Mouse (Mus musculus) E14TG2a.4 (cell line): ENCODE results near the gene Dpm1.
A peak's percentile ranks its signal among the peaks of the same experiment; 100 is the strongest.

Experiments used
- H3K27me3 ChIP-seq: 2 replicates; pipeline ENCODE4 v1.6.1; 2014; ENCODE audit warnings: low read length, control low read depth; ENCODE audit not compliant: insufficient read depth
- H3K36me3 ChIP-seq: 2 replicates; pipeline ENCODE4 v1.6.1; 2014; ENCODE audit warnings: low read length, control low read depth; ENCODE audit not compliant: insufficient read depth
- H3K4me1 ChIP-seq: replicated peaks from 2 replicates; pipeline ENCODE4 v1.6.1; 2014; ENCODE audit warnings: low read depth, low read length, control low read depth
- H3K4me3 ChIP-seq: replicated peaks from 2 replicates; pipeline ENCODE4 v1.5.1; 2014; ENCODE audit warnings: mild to moderate bottlenecking, low read length
- H3K9me3 ChIP-seq: 2 replicates; pipeline ENCODE4 v1.6.1; 2014; ENCODE audit warnings: low read length, control low read depth
- CTCF ChIP-seq: conservative IDR thresholded peaks from 2 replicates; pipeline ENCODE4 v1.5.1; 2014; ENCODE audit warnings: low read length
- NANOG ChIP-seq: IDR thresholded peaks from 2 replicates; pipeline ENCODE4 v1.6.1; 2014; ENCODE audit warnings: borderline replicate concordance, low read length, mixed read lengths
- POU5F1 ChIP-seq: IDR thresholded peaks from 2 replicates; pipeline ENCODE4 v1.6.1; 2014; ENCODE audit warnings: low read length, borderline replicate concordance

Dpm1 gene

DNA sequence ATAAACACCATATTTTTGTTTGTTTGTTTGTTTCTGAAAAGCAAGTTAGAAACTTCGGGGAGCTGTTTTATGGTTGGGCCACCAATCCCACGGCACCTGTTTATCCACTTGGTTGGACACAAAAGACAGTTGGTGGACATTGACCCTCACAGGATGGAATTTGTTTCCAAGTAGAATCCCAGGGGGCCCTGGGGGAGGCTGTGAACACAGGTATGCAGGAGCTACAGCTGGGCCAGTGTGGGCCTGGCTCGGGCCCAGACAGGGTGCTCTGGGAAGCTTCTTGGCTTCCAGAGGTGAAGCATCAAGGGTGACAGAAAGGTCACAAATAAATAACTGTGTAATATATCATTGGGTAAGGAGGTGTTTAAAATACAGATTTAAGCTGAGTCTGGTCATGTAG is 26.1 kb upstream of the Dpm1 start:
- H3K27me3 ChIP-seq, result peaks cover 24% of the 10 kb centered on the region
- peaks cover 28% of the 10 kb centered on the region for H3K4me1 ChIP-seq
- no peaks in the 10 kb centered on the region for H3K36me3 ChIP-seq
- TF ChIP-seq POU5F1, result no peak
- TF ChIP-seq NANOG, result no peak
- TF ChIP-seq CTCF, result no peak
- H3K4me3 ChIP-seq, result no peak overlapping the region
- H3K9me3 ChIP-seq, result no peaks in the 10 kb centered on the region

DNA sequence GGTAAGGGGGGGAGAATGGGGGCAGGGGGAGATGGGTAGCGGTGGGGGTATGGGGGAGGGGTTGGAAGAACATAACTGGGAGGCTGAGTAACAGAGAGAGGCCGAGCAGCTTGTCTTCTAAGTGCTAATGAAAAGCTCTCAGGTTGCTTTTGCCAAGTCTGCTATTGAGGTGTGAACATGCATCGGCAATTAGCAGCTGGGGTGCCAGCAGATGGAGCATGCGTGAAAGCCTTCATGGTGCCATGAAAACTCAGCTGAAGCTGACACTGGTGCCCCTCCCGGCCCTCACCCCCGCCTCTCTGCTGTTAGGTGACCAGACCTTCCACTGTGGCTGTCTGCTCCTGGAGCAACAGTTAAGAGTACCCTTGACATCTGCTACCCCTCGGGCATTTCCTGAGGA is 23.4 kb upstream of the Dpm1 start:
- Histone ChIP-seq H3K4me3 (no peak overlapping the region), H3K27me3 (peaks cover 3% of the 10 kb centered on the region; the same call in 1 of the 2 replicates)
- TF ChIP-seq NANOG, result no peak
- no peak for TF ChIP-seq POU5F1
- TF ChIP-seq CTCF, result no peak

DNA sequence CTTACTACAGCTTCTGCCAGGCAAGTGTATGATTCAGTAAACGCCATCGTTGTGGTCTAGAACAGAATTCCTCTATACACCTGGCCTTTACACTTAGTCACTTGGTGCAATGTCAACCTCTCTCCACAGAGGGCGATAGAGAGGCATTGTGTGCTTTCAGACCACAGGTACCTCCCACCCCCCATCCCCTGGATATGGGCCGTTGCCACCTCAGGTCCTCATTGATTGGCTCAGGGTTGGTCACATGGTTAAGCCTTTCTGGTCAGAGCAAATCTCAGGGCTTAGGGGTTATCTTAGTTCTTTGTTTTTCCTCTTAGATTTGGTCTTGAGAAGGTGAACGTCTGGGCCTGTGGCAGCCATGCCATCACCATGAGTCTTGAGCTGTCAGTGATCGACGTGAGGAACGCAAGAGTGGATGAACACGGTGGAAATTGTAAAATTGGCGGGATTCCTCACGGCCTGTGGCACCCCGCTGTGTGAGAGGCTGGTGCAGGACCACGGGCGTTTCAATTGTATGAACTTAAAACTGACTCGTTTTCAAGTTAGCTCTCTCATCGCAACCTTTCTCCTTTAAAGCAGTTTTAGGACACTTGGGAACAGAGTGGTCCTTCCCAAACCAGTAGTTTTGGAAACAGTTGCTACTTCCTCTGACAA is 22.4 kb upstream of the Dpm1 start:
- Histone ChIP-seq H3K36me3 (no peaks in the 10 kb centered on the region), H3K27me3 (peaks cover 3% of the 10 kb centered on the region; the same call in 1 of the 2 replicates), H3K4me1 (peaks cover 33% of the 10 kb centered on the region), H3K9me3 (no peaks in the 10 kb centered on the region), H3K4me3 (peak overlapping the region; percentile 52)
- TF ChIP-seq CTCF (peak; percentile 94), NANOG (no peak)

More for the DNA sequence above, 23.4 kb upstream of the Dpm1 start:
- no peaks in the 10 kb centered on the region for H3K36me3 ChIP-seq
- no peaks in the 10 kb centered on the region for H3K9me3 ChIP-seq
- H3K4me1 ChIP-seq, result peaks cover 33% of the 10 kb centered on the region

DNA sequence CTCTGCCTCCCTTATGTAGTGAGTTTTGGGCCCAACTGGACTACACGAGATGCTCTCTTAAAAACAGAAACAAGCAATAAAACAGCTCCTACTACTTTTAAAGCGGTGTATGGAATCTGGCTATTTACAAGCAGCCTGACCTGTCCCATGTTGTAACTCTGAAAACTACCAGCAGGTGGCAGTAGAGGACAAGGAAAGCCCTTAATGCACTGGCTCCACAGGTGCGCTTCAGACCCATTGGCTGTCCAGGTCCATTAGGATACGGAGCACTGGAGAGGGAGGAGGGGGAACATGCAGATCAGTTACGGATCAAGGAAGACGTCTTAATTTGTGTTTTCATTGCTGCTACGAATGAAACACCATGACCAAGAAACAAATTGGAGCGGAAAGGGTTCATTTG is 19.9 kb upstream of the Dpm1 start:
- H3K36me3 ChIP-seq, result no peaks in the 10 kb centered on the region
- H3K4me3 ChIP-seq, result no peak overlapping the region
- H3K9me3 ChIP-seq, result no peaks in the 10 kb centered on the region
- TF ChIP-seq CTCF (peak; percentile 79), NANOG (no peak)
- H3K27me3 ChIP-seq, result peaks cover 3% of the 10 kb centered on the region
- H3K4me1 ChIP-seq, result peaks cover 33% of the 10 kb centered on the region

DNA sequence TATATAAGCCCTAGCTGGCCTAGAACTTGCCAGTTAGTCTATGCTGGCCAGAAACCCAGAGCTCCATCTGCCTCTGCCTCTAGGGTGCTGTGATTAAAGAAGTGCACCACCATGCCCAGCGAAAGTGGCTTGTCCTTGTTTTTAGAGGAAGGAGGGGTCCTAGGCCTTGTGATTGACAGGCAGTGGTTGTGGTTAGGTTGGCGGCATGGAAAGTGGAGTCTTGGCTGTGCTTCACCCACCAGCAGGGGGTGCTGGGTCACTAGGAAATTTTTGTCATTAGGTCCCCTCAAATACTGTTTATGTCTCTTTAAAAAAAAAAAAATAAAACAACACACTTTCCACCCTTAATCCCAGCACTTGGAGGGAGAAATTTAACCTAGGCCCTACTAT is 18.5 kb upstream of the Dpm1 start:
- Histone ChIP-seq H3K9me3 (no peaks in the 10 kb centered on the region), H3K4me3 (no peak overlapping the region), H3K36me3 (no peaks in the 10 kb centered on the region), H3K4me1 (peaks cover 21% of the 10 kb centered on the region), H3K27me3 (peaks cover 3% of the 10 kb centered on the region)
- TF ChIP-seq CTCF (peak; percentile 42), POU5F1 (no peak)

DNA sequence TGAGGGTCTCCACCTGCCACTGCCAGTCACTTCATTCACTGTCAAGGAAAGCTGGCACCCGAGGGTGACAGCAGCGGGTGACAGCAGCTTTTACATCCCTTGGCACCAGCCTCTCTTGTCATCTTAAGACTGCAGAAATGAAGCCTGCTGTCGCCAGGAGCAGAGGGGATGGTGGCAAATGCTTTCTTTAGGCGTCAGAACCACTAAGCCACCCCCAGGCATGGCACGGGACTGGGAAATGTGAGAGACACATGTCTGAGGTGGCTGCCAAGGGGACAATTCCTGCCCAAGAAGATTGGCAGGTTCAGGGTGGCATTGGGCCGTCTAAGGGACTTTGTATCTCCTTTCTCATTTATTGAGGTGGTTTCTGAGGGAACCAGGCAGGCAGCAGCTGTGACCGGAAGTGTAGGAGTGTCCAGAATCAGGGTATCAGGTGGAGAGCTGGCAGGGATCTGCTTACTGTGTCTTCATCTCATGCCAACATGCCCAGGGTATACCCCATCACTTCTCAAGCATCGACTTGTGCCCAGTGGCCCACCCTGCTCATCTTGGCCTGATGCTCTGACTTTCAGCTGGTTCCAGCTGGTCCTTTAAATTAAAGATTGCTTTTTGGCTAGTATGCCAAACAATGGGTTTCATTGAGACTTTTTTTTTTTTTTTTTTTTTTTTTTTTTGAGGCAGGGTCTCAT is 17.9 kb upstream of the Dpm1 start:
- no peaks in the 10 kb centered on the region for H3K9me3 ChIP-seq
- H3K36me3 ChIP-seq, result no peaks in the 10 kb centered on the region
- peaks cover 17% of the 10 kb centered on the region for H3K4me1 ChIP-seq
- H3K27me3 ChIP-seq, result peaks cover 3% of the 10 kb centered on the region
- no peak overlapping the region for H3K4me3 ChIP-seq
- TF ChIP-seq CTCF (no peak), POU5F1 (no peak), NANOG (no peak)

DNA sequence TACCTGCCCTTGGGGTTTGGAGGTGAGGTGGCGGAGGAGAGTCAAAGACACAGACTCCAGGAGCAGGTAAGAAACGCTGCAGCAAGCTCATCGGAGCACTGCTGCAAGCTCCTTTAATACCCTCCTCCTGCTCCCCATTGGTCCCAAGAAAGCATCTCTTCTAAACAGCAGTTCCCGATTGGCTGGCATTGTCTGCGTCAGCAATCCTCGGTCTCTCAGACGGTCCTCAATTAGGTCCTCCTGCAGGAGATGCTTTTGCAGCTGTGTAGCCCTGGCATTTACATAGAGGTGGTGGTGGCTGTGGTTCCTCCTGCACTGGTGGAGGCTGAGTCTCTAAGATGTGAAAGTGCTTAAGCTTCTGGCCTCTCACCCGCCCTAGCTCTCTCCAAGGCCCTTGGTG is 15.2 kb upstream of the Dpm1 start:
- H3K4me3 ChIP-seq, result no peak overlapping the region
- TF ChIP-seq NANOG (no peak), POU5F1 (no peak), CTCF (no peak)
- no peaks in the 10 kb centered on the region for H3K9me3 ChIP-seq
- peaks cover 8% of the 10 kb centered on the region for H3K27me3 ChIP-seq
- H3K4me1 ChIP-seq, result peaks cover 8% of the 10 kb centered on the region
- no peaks in the 10 kb centered on the region for H3K36me3 ChIP-seq

DNA sequence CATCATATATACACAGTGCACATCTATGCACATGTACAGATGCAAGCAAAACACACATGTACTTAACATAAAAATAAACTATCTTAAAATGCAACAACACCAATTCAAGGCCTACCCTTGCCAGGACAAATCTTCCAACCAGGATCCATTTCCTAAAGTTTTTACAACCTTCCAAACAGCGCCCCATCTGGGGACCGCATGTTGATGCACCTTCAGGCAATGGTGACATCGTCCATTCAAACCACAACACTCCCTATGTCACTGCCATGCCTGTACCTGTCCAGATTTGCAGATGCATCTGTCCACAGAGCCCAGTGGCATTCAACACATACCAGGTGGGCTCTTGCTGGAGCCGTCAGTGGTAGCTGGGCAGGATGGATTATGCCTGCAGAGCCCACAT is 12.9 kb upstream of the Dpm1 start:
- Histone ChIP-seq H3K4me3 (no peak overlapping the region), H3K36me3 (no peaks in the 10 kb centered on the region), H3K4me1 (0 out of 2 replicates have a peak, but pooled peaks cover 4% of the 10 kb centered on the region), H3K27me3 (peaks cover 17% of the 10 kb centered on the region), H3K9me3 (no peaks in the 10 kb centered on the region)
- TF ChIP-seq NANOG, result no peak
- peak; percentile 52 for TF ChIP-seq CTCF
- TF ChIP-seq POU5F1, result no peak

DNA sequence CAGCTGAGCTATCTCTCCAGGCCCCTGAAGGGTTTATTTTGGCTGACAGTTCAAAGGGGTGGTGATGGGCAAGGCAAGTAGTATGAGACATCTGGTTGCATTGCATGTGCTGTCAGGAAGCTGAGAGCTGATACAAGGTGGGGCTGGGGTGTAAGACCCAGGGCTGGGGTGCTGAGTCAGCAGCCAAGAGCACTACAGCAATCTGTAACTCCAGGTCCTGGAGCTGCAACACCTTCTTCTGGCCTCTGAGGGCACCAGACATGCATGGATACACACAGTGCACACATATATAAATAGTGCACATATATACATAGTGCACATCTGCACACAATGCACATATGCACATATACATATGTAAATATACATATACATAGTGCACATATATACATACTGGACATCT is 12.4 kb upstream of the Dpm1 start:
- Histone ChIP-seq H3K9me3 (no peaks in the 10 kb centered on the region), H3K4me3 (no peak overlapping the region)
- TF ChIP-seq NANOG (no peak), POU5F1 (no peak), CTCF (no peak)

More for the DNA sequence above, 12.4 kb upstream of the Dpm1 start:
- peaks cover 17% of the 10 kb centered on the region for H3K27me3 ChIP-seq
- H3K36me3 ChIP-seq, result no peaks in the 10 kb centered on the region
- 0 out of 2 replicates have a peak, but pooled peaks cover 4% of the 10 kb centered on the region for H3K4me1 ChIP-seq
